Mouse (Mus musculus): Measurements from ENCODE around the gene Ndufs2. TPM values are rescaled to one million over a fixed set of nuclear protein-coding genes. Genes with fewer than 3 reads are reported as not detected.

Ndufs2 gene
- polyA plus RNA-seq, 1 experiment from 2014 or later = 188 TPM

GRCm38 (mm10) chr1:171284491-171284890 is 33.3 kb upstream of the Ndufs2 start:
- TF ChIP-seq EP300 (IDR thresholded peaks at IDR 0.05) = no peak
- TF ChIP-seq CTCF (IDR thresholded peaks at IDR 0.05) = no peak
- H3K9me3 ChIP-seq (ENCODE audit: low read length) = no peaks in the 10 kb centered on the region
- 0 out of 2 replicates have a peak, but pooled peaks cover 7% of the 10 kb centered on the region for H3K36me3 ChIP-seq (ENCODE audit: insufficient read depth, low read length)
- ATAC-seq (no peak), DNase-seq (ENCODE audit: low spot score) (no peak)
- H3K9ac ChIP-seq (replicated peaks; ENCODE audit: low read depth) = no peak overlapping the region
- H3K4me1 ChIP-seq (ENCODE audit: insufficient read depth, low read depth, low read length) = peaks cover 12% of the 10 kb centered on the region; the same call in 1 of the 2 replicates
- WGBS = 88% methylated on average over 15 of the region's 15 CpGs
- H3K27me3 ChIP-seq (replicated peaks; ENCODE audit: insufficient read depth, low read length) = no peaks in the 10 kb centered on the region
- no peak overlapping the region for H3K4me2 ChIP-seq (replicated peaks; ENCODE audit: low read depth, low read length)
- H3K4me3 ChIP-seq (ENCODE audit: low read depth, low read length) = no peak overlapping the region
- H3K27ac ChIP-seq (ENCODE audit: low read length) = no peak overlapping the region

GRCm38 (mm10) chr1:171283188-171284160 is 32.3 kb upstream of the Ndufs2 start:
- Histone ChIP-seq H3K9ac (replicated peaks; ENCODE audit: low read depth) (no peak overlapping the region), H3K4me3 (ENCODE audit: low read depth, low read length) (no peak overlapping the region), H3K27ac (ENCODE audit: low read length) (no peak overlapping the region), H3K36me3 (ENCODE audit: insufficient read depth, low read length) (peaks cover 8% of the 10 kb centered on the region; the same call in 1 of the 2 replicates), H3K4me1 (ENCODE audit: insufficient read depth, low read depth, low read length) (peaks cover 12% of the 10 kb centered on the region; the same call in 1 of the 2 replicates), H3K9me3 (ENCODE audit: low read length) (no peaks in the 10 kb centered on the region), H3K27me3 (replicated peaks; ENCODE audit: insufficient read depth, low read length) (no peaks in the 10 kb centered on the region), H3K4me2 (replicated peaks; ENCODE audit: low read depth, low read length) (no peak overlapping the region)
- TF ChIP-seq EP300 (IDR thresholded peaks at IDR 0.05) (no peak), CTCF (IDR thresholded peaks at IDR 0.05) (no peak)
- DNase-seq (ENCODE audit: low spot score) = no peak
- ATAC-seq = no peak
- whole genome bisulfite sequencing = 86% methylated on average over 18 of the region's 18 CpGs

GRCm38 (mm10) chr1:171282086-171282805 is 31.1 kb upstream of the Ndufs2 start:
- Histone ChIP-seq H3K27ac (ENCODE audit: low read length) (peak overlapping the region; percentile 92; the same call in 1 of the 2 replicates), H3K9ac (replicated peaks; ENCODE audit: low read depth) (peak overlapping the region; percentile 57; the same call in 1 of the 2 replicates), H3K36me3 (ENCODE audit: insufficient read depth, low read length) (peaks cover 11% of the 10 kb centered on the region; the same call in 1 of the 2 replicates), H3K4me1 (ENCODE audit: insufficient read depth, low read depth, low read length) (peaks cover 12% of the 10 kb centered on the region; the same call in 1 of the 2 replicates), H3K4me2 (replicated peaks; ENCODE audit: low read depth, low read length) (peak overlapping the region; percentile 74; the same call in 1 of the 2 replicates), H3K9me3 (ENCODE audit: low read length) (no peaks in the 10 kb centered on the region), H3K4me3 (ENCODE audit: low read depth, low read length) (no peak overlapping the region), H3K27me3 (replicated peaks; ENCODE audit: insufficient read depth, low read length) (no peaks in the 10 kb centered on the region)
- ATAC-seq (no peak), DNase-seq (ENCODE audit: low spot score) (no peak)
- WGBS = 69% methylated on average over 18 of the region's 18 CpGs
- TF ChIP-seq CTCF (IDR thresholded peaks at IDR 0.05) = no peak
- TF ChIP-seq EP300 (IDR thresholded peaks at IDR 0.05) = no peak

GRCm38 (mm10) chr1:171281528-171281923 is 30.3 kb upstream of the Ndufs2 start:
- Histone ChIP-seq H3K27me3 (replicated peaks; ENCODE audit: insufficient read depth, low read length) (no peaks in the 10 kb centered on the region), H3K4me1 (ENCODE audit: insufficient read depth, low read depth, low read length) (peaks cover 12% of the 10 kb centered on the region; the same call in 1 of the 2 replicates), H3K4me3 (ENCODE audit: low read depth, low read length) (peak overlapping the region; percentile 57), H3K4me2 (replicated peaks; ENCODE audit: low read depth, low read length) (peak overlapping the region; percentile 74), H3K36me3 (ENCODE audit: insufficient read depth, low read length) (peaks cover 13% of the 10 kb centered on the region; the same call in 1 of the 2 replicates), H3K9ac (replicated peaks; ENCODE audit: low read depth) (peak overlapping the region; percentile 57), H3K9me3 (ENCODE audit: low read length) (no peaks in the 10 kb centered on the region), H3K27ac (ENCODE audit: low read length) (peak overlapping the region; percentile 92)
- TF ChIP-seq EP300 (IDR thresholded peaks at IDR 0.05) = no peak; the same call in 1 of the 2 replicates
- TF ChIP-seq CTCF (IDR thresholded peaks at IDR 0.05) = peak; percentile 86
- 3% methylated on average over 9 of the region's 10 CpGs for WGBS
- peak; percentile 76 for ATAC-seq
- peak; percentile 91 for DNase-seq (ENCODE audit: low spot score)

GRCm38 (mm10) chr1:171280916-171281527 is 29.8 kb upstream of the Ndufs2 start, which contains the start of gene Ppox:
Gene Ppox (minus strand): TSS chr1:171281186.
- peak within 1 kb of the TSS; percentile 57 for H3K9ac ChIP-seq (replicated peaks; ENCODE audit: low read depth)
- H3K4me1 ChIP-seq (ENCODE audit: insufficient read depth, low read depth, low read length) = peaks cover 12% of the 10 kb centered on the region; the same call in 1 of the 2 replicates
- peak within 1 kb of the TSS; percentile 92 for H3K27ac ChIP-seq (ENCODE audit: low read length)
- peak within 1 kb of the TSS; percentile 80 for H3K4me2 ChIP-seq (replicated peaks; ENCODE audit: low read depth, low read length)
- H3K4me3 ChIP-seq (ENCODE audit: low read depth, low read length) = peak within 1 kb of the TSS; percentile 57
- H3K27me3 ChIP-seq (replicated peaks; ENCODE audit: insufficient read depth, low read length) = no peaks in the 10 kb centered on the region
- TF ChIP-seq CTCF (IDR thresholded peaks at IDR 0.05) (no peak), EP300 (IDR thresholded peaks at IDR 0.05) (no peak; the same call in 1 of the 2 replicates)
- H3K36me3 ChIP-seq (ENCODE audit: insufficient read depth, low read length) = peaks cover 18% of the 10 kb centered on the region; the same call in 1 of the 2 replicates
- DNase-seq (ENCODE audit: low spot score) (peak; percentile 99), ATAC-seq (peak; percentile 98)
- under 1% methylated on average over 26 of the region's 26 CpGs for WGBS
- H3K9me3 ChIP-seq (ENCODE audit: low read length) = no peaks in the 10 kb centered on the region
